Mouse (Mus musculus) T-helper 17 cell (primary cell): ENCODE data around the gene Sbds.

ENCODE experiments used
- in situ Hi-C, 2 experiments: fragments of 300-600 bp; cut with MboI, MseI; formaldehyde crosslinking; loops; 1 replicate in 1 of 2; 2 replicates in 1 of 2; pipeline ENCODE4 v1.15.1; 2025; ENCODE audit warnings: high pct_unique_total_duplicates in 2 of 2

Sbds gene

GRCm38 (mm10) chr5:130204560-130204959, 50.8 kb downstream of the Sbds start:
- in situ Hi-C loops = no loop called here

GRCm38 (mm10) chr5:130203948-130204347, 51.4 kb downstream of the Sbds start:
- in situ Hi-C loops = no loop called here

- in situ Hi-C loops = no loop called here
Measured at GRCm38 (mm10) chr5:130200233-130201029, 54.9 kb downstream of the Sbds start.

DNA sequence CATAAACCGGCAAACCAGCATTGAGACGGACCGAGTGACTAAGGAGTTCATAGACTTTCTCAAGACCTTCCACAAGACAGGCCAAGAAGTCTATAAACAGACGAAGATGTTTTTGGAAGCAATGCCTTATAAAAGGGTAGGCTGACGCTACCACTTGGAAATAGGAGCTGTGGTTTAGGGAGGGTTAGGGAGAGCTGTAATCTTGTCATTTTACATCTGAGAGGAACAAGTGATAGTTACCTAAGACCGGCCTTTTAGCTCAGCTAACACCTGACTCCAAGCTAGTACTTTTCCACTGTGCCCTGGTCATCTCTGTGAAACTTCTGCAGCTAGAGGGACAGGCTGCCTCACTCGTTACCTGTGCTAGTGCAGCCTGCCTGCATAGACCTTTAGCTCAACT, 57.3 kb downstream of the Sbds start:
- in situ Hi-C loops = no loop called here

- in situ Hi-C loops = no loop called here
Measured at GRCm38 (mm10) chr5:130197454-130197853, 57.9 kb downstream of the Sbds start.

DNA sequence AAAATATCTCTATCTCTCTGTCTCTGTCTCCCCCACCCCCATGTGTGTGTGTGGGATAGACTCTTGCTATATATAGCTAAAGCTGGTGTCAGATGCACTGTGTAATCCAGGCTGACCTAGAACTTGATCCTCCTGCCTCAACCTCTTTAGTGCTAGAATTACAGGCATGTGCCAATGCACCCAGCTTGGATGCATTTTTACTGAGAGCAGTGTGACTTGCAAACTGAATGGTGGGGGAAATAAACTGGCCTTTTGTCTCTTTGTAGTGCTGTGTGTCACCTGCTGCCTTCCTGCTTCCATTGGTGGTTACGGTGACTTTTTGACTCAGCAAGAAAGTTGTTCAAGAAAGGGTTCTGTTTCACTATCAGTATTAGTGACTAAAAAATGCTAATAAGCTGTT, 59.0 kb downstream of the Sbds start:
- in situ Hi-C loops = no loop called here
